Mouse (Mus musculus) midbrain, embryonic 16.5 days (tissue): ENCODE data around the gene Isoc2b. TPM values are rescaled to one million over a fixed set of nuclear protein-coding genes. Genes with fewer than 3 reads are reported as not detected.

Experiments used
- ATAC-seq: fragments of 200-750 bp; cut with Nextera tagmentation; 2 replicates; pipeline ENCODE4 v1.8.0; 2017; ENCODE audit warnings: moderate TSS enrichment
- H3K27ac ChIP-seq: fragments of 300-500 bp; sonication (generic); 2 replicates; pipeline ENCODE4 v1.5.1; 2014; ENCODE audit warnings: mild to moderate bottlenecking, low read length, mixed read lengths
- H3K27me3 ChIP-seq: fragments of 300-500 bp; sonication (generic); 2 replicates; pipeline ENCODE4 v1.6.1; 2014; ENCODE audit warnings: low read depth, low read length, mixed read lengths; ENCODE audit not compliant: control insufficient read depth, insufficient read depth
- H3K36me3 ChIP-seq: fragments of 300-500 bp; sonication (generic); 2 replicates; pipeline ENCODE4 v1.6.1; 2014; ENCODE audit warnings: mild to moderate bottlenecking, low read length, moderate library complexity, mixed read lengths; ENCODE audit not compliant: control insufficient read depth, insufficient read depth
- H3K4me1 ChIP-seq: fragments of 300-500 bp; sonication (generic); 2 replicates; pipeline ENCODE4 v1.6.1; 2014; ENCODE audit warnings: mild to moderate bottlenecking, low read length, mixed read lengths; ENCODE audit not compliant: control insufficient read depth, insufficient read depth
- H3K4me2 ChIP-seq: fragments of 300-500 bp; sonication (generic); 2 replicates; pipeline ENCODE4 v1.6.1; 2014; ENCODE audit warnings: mild to moderate bottlenecking, low read length, mixed read lengths
- H3K4me3 ChIP-seq: fragments of 300-500 bp; sonication (generic); 2 replicates; pipeline ENCODE4 v1.5.1; 2014; ENCODE audit warnings: low read depth, mild to moderate bottlenecking, low read length, moderate library complexity, mixed read lengths
- H3K9ac ChIP-seq: fragments of 300-500 bp; sonication (generic); 2 replicates; pipeline ENCODE4 v1.6.1; 2014; ENCODE audit warnings: low read depth, low read length, mixed read lengths
- H3K9me3 ChIP-seq: fragments of 300-500 bp; sonication (generic); replicated peaks from 2 replicates; pipeline ENCODE4 v1.6.1; 2014; ENCODE audit warnings: mild to moderate bottlenecking, low read length, mixed read lengths; ENCODE audit not compliant: control insufficient read depth, poor library complexity, severe bottlenecking
- WGBS: fragments of 180-500 bp; shearing (Covaris S2); extraction: QIAGEN DNeasy Blood & Tissue Kit; methylation state at CpG from one replicate; pipeline ENCODE4 v1.1.7; 2014; 5-methylcytosine and 5-hydroxymethylcytosine counted together
- polyA plus RNA-seq: library from polyadenylated mRNA; unstranded; fragments of >200 nt; fragmentation: Nextera tagmentation; extraction: Ambion mirVana; gene quantifications from 2 replicates; pipeline ENCODE4 v1.2.1, GENCODE M21; 2015

Gene Isoc2b
- polyA plus RNA-seq, 1 experiment from 2014 or later, result 5.0 TPM

DNA sequence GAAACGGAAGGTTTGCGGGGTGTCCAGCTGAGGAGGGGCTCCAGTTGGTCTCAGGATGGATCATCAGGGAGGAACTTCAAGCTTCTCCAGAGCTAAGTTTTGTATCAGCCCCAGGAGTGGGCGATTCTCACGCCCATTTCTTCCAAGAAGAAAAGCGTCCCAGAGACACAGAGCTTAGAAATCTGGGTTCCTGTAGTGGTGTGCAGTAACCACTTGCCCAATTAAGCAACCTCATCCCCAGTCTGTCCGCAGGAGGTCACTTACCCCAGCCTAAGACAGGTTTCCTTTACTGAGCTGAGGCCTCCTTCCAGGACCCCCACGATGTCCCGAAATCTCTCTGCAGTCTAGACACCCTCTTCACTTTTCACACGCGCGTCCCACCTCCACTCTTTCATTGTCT is 7.2 kb upstream of the Isoc2b start:
- ATAC-seq, result no peak; the same call in none of the 2 replicates
- 6% methylated on average over 11 of the region's 11 CpGs for WGBS
- H3K4me3 ChIP-seq, result peak overlapping the region; percentile 52

DNA sequence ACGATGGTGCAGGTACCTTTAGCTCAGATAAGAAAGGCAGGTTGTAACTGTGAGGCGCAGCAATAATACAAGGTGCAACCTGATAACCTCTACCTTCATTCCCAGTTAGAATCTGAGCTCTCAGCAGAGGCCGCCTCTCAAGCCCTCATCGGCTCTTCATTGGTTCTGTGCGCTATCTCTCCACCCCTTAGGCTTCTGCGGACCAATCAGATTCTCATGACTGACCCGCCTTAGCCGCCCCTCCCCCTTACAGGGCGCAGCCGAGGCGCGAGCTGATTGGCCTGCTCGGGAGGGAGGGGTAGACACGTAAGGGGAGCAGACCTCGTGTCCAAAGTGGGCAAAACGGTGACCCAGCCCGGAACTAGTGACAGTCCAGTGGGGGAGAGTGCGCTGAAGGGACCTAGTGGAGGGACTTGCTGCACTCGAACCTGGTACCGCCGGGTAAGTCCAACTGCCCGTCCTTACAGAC is 6.7 kb upstream of the Isoc2b start, which contains the start of gene Isoc2a:
TSS of gene Isoc2a (plus strand) at position 401 of the 469 bp plus-strand sequence.
- Histone ChIP-seq H3K27me3 (no peaks in the 10 kb centered on the region), H3K9me3 (no peaks in the 10 kb centered on the region), H3K9ac (peak within 1 kb of the TSS; percentile 62), H3K36me3 (no peaks in the 10 kb centered on the region), H3K27ac (peak within 1 kb of the TSS; percentile 65), H3K4me2 (peak within 1 kb of the TSS; percentile 83), H3K4me1 (peaks cover 9% of the 10 kb centered on the region; the same call in 1 of the 2 replicates), H3K4me3 (peak within 1 kb of the TSS; percentile 52)
- WGBS, result under 1% methylated on average over 22 of the region's 22 CpGs
- ATAC-seq, result peak; percentile 99

More for the DNA sequence above, 7.2 kb upstream of the Isoc2b start:
- Histone ChIP-seq H3K9me3 (no peaks in the 10 kb centered on the region), H3K4me1 (peaks cover 9% of the 10 kb centered on the region; the same call in 1 of the 2 replicates), H3K9ac (peak overlapping the region; percentile 62), H3K4me2 (peak overlapping the region; percentile 83), H3K27ac (no peak overlapping the region), H3K36me3 (no peaks in the 10 kb centered on the region), H3K27me3 (no peaks in the 10 kb centered on the region)

DNA sequence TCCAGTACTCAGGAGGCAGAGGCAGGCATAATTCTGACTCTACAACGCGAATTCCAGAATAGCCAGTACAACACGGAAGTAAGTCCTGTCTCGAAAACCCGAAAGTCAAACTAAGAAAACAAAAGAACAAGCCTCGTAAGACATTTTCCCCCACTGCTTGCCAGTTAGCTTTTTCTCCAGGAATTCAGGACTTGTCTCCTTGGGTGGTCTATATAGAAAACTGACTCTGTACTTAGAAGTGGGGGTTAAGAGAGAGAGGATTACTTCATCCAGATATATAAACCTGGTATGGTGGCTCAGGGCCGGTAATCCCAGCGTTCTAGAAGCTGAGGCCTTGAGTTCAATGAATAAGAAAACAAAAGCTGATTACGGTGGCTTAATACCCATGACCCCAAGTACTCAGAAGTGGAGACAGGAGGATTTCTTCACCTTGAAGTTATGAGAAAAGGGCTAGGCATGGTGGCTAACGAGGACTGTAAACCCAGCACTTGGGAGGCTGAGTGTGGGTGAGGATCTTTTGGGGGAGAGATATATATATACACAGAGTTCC is 3.4 kb downstream of the Isoc2b start:
- Histone ChIP-seq H3K4me3 (peak overlapping the region; percentile 48), H3K27ac (peak overlapping the region; percentile 67), H3K27me3 (no peaks in the 10 kb centered on the region), H3K9ac (peak overlapping the region; percentile 61), H3K36me3 (no peaks in the 10 kb centered on the region), H3K4me1 (peaks cover 7% of the 10 kb centered on the region), H3K9me3 (no peaks in the 10 kb centered on the region), H3K4me2 (peak overlapping the region; percentile 63)
- ATAC-seq, result no peak
- 26% methylated on average over 10 of the region's 10 CpGs for WGBS

DNA sequence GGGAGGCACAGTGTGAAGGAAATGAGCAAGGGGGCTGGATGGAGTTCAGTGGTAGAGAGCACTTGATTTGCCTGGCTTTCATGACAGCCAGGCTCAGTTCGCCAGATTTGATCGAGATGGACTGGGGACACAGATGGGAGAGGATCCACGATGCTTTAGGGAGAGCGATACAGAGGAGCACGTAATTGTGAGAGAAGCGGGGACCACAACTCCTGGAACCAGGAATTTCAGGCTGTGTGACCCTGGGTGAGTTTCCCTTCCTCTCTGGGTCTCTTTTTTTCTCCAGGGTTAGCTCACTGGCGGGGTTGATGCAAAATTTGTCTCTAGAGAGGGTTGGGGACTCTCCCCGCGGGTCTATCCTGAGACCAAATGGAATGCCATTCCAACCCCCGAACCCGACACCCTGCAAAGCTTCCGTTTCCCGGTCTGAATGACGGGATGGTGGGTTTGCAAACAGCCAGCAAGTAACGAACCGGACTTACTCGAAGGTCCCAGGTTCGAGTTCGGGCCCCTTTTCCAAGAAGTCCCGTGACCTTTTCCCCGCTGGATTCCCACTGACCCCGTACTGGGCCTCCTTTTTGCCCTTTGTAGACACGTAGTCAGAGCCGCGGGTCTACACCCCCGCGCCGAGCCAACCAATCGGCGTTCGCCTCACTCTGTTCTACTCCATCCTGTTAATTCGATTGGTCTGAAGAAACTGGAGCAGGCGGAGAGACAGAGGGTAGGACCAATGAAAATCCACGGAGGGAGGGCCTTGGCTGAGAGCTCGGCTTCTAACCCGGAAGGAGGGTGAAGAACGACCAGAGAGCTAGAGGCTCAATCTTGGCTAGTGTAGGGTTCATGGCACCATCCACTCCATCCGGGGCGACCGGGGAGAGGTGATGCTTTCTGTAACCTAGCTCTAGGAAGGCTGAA is 4.2 kb downstream of the Isoc2b start:
- H3K27me3 ChIP-seq, result no peaks in the 10 kb centered on the region
- H3K36me3 ChIP-seq, result no peaks in the 10 kb centered on the region
- H3K27ac ChIP-seq, result peak overlapping the region; percentile 67
- peak overlapping the region; percentile 63 for H3K4me2 ChIP-seq
- no peaks in the 10 kb centered on the region for H3K9me3 ChIP-seq
- peak overlapping the region; percentile 48 for H3K4me3 ChIP-seq
- H3K9ac ChIP-seq, result peak overlapping the region; percentile 73
- ATAC-seq, result peak; percentile 100
- H3K4me1 ChIP-seq, result peaks cover 7% of the 10 kb centered on the region
- 6% methylated on average over 40 of the region's 40 CpGs for WGBS

DNA sequence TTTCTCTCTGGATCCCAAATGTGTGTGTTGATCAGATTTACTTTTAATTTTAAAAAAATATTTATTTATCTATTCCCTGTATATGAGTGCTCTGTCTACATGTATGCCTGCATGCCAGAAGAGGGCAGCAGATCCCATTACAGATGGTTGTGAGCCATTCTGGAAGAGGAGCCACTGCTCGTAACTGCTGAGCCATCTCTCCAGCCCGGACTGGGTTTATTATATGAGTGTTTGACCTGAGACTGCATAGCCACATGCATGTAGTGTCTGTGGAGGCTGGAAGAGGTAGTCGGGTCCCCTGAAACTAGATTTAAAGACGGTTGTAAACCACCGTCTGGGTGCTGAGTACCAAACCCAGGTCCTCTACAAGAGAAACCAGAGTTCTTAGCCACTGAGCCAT is 5.0 kb downstream of the Isoc2b start:
- Histone ChIP-seq H3K9me3 (no peaks in the 10 kb centered on the region), H3K4me1 (peaks cover 7% of the 10 kb centered on the region), H3K9ac (peak overlapping the region; percentile 73; the same call in 1 of the 2 replicates), H3K27me3 (no peaks in the 10 kb centered on the region), H3K27ac (no peak overlapping the region; the same call in 1 of the 2 replicates), H3K36me3 (no peaks in the 10 kb centered on the region), H3K4me3 (peak overlapping the region; percentile 48; the same call in 1 of the 2 replicates), H3K4me2 (peak overlapping the region; percentile 63)
- WGBS, result 60% methylated on average over 5 of the region's 5 CpGs
- ATAC-seq, result no peak; the same call in 1 of the 2 replicates

DNA sequence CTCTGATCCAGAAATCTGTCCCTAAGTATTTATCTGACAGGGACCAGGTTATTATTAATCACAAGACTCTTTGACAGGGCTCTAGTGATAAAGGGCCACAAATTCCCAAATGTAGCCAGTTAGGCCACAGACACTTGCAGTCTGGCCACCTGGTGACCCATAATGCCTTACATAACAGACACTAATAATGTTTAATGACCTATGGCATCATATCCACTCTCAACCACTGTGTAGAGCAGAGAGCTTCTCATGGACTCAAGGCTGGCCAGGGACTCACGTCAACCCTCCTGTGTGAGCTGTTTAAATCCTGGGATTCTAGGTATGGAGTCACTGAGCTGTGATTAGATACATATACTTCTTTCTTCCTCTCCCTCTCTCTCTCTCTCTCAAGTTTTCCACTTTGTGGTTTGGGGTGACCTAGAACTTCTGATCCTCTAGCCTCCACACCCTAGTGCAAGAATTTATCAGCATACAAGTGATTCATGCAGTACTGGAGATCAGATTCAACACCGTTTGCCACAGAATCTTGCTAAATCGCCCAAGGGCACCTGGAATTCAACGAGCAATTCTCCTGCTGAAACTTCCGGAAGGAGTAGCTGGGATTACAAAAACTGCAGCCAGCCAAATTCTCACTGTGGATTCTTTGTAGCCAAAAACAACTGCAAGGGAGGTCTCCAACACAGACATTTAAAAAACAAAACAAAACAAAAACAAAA is 5.8 kb downstream of the Isoc2b start:
- no peaks in the 10 kb centered on the region for H3K36me3 ChIP-seq
- no peak overlapping the region for H3K4me3 ChIP-seq
- 89% methylated on average over 5 of the region's 5 CpGs for WGBS
- no peaks in the 10 kb centered on the region for H3K27me3 ChIP-seq
- no peak overlapping the region for H3K4me2 ChIP-seq
- H3K27ac ChIP-seq, result no peak overlapping the region
- H3K9ac ChIP-seq, result no peak overlapping the region
- no peak for ATAC-seq
- peaks cover 7% of the 10 kb centered on the region for H3K4me1 ChIP-seq
- H3K9me3 ChIP-seq, result no peaks in the 10 kb centered on the region

DNA sequence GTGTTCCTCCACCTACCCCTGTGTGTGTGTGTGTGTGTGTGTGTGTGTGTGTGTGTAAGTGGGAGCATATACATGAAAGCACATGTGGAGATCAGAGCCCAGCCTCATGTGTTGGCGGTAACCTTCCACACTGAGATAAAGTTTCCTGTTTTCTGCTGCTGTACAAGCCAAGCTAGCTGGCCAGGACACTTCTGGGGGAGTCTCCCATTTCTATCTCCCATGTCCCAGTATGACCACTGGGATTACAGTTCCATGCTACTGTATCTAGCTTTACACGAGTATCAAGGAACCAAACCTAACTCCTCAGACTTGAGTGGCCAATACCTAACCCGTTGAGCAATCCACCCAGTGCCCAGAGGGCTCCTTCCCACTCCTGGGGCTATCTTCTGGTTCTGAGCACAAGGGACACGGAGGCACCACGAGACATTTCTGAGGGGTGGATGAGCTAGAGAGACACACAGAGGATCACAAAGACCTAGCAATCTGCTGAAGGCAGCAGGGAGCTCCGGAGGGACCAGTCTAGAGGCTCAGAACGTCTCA is 6.4 kb downstream of the Isoc2b start:
- 73% methylated on average over 7 of the region's 7 CpGs for WGBS
- no peak for ATAC-seq
- Histone ChIP-seq H3K27me3 (no peaks in the 10 kb centered on the region), H3K4me1 (peaks cover 7% of the 10 kb centered on the region), H3K9me3 (no peaks in the 10 kb centered on the region), H3K27ac (no peak overlapping the region), H3K36me3 (no peaks in the 10 kb centered on the region), H3K4me2 (no peak overlapping the region), H3K9ac (no peak overlapping the region), H3K4me3 (no peak overlapping the region)

DNA sequence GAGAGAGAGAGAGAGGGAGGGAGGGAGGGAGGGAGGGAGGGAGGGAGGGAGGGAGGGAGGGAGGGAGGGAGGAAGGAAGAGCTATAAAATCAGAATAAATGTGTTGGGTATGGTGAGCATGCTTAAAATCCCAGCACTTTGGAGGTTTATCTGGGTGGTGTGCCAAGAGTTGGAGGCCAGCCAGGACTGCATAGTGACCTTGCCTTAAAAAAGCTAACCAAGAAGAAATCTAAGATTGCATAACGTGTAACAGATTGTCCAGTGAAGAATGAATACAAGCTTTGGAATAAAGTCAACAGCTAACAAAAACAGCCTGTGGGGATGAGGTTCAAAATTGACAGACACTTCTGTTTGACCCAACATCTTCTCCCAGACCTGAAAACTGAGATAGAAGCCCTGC is 7.0 kb downstream of the Isoc2b start:
- H3K4me2 ChIP-seq, result no peak overlapping the region
- ATAC-seq, result no peak

More for the DNA sequence above, 7.0 kb downstream of the Isoc2b start:
- 75% methylated on average over 1 of the region's 1 CpGs for WGBS
- Histone ChIP-seq H3K27me3 (no peaks in the 10 kb centered on the region), H3K36me3 (no peaks in the 10 kb centered on the region), H3K4me1 (peaks cover 7% of the 10 kb centered on the region), H3K27ac (no peak overlapping the region), H3K9ac (no peak overlapping the region), H3K4me3 (no peak overlapping the region), H3K9me3 (no peaks in the 10 kb centered on the region)
